Mouse (Mus musculus): ENCODE results near the gene Ddx18.

DNA sequence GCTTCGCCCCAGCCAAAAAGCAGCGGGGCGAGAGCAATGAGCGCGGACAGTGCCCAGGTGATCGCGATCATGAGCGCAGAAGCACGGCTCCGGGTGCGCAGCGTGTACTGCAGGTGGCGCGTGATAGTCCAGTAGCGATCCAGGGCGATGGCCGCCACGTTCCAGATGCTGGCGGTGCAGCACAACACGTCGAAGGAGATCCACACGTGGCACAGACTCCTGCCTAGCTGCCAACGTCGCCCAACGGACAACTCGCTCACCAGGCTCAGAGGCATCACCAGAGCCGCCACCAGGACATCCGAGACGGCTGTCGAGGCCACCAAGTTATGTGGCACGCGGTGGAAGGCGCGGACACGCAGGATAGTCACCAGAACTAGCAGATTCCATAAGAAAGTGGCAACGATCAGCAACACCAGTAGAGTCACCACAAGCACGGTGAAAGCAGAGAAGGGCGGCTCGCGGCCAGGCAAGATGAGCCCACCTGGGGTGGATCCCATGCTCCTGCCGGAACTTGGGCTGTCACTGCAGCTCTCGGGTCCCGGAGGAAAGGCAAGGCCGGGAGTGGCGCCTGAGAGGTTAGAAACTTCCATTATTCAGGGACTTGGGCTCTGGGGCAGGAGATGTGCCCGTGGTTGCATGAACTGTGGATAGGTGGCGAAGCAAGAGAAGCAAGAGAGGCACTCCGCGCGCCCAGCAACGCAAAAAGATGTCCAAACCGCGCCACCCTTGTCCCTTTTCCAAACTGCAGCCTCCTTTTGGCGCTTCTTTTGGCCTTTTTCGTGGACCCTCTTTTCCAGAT lies 40.0 kb downstream of the Ddx18 start:
- no peak for TF ChIP-seq CTCF (IDR thresholded peaks at IDR 0.05; ENCODE audit: low read depth, low read length)
- no peak for TF ChIP-seq POLR2A (IDR thresholded peaks at IDR 0.05; ENCODE audit: insufficient read depth, low read length)
- no peak for TF ChIP-seq EP300 (IDR thresholded peaks at IDR 0.05; ENCODE audit: insufficient read depth, low read depth, low read length)
